Mouse (Mus musculus) embryo, embryonic 10.5 days (tissue): ENCODE data around the gene Aebp2.

Experiments
- DNase-seq: peaks from one replicate; pipeline ENCODE4 v3.0.0-alpha.2; 2015; ENCODE audit warnings: low spot score

The Aebp2 gene

DNA sequence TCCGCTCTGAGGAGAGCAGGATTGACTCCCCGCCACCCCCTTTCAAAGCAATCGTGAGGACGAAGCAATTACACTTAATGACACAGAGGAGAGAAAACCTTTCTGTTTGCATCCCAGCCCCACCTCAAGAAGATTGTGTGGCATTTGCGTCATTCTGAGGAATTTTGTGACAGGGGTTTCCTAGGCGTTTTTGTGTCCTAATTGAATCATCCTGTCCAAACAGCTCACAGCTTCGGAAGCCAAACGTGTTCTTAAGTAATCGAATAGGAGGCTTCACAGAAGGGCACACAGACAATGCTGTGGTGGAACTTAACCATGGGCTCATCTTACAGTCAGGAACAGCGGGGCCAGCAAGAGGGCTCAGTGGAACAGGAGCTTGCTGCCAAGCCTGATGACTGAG is 15.9 kb upstream of the Aebp2 start:
- peak; percentile 36 for DNase-seq

DNA sequence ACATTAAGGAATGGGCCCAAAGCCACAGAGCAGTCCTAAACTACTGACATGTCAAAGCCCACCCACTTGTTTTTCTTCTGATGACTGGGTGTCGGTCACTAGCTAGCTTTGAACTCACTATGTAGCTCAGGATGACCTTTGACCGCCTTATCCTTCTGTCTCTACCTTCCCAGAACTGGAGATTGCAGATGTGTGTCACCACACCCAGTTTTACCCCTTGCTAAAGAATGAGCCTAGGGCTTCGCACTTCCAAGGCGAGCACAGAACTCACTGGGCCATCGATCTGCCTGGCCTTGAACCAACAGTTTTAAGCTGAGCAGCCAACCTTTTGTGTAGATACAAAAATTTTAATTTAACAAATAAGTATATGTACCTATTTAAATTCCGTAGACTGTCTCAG is 13.8 kb upstream of the Aebp2 start:
- no peak for DNase-seq

DNA sequence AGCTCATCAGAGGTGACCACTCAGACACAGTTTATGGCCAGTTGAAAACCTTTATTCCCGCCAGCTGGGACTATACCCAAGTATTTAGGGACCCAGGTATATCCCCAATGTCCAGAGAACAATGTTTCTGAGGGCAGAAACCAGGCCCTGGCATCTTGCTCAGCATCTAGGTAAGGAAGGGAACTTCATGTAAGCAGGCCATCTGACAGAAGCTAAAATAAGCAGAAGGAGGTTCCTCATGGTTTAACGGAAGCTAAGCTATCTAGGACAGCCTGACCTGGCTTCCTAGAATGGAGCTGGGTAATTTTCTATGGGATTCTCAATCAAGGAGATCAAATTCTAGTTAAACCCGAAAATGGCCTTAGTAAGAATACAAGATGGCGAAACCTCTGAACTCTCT is 12.9 kb upstream of the Aebp2 start:
- no peak for DNase-seq

DNA sequence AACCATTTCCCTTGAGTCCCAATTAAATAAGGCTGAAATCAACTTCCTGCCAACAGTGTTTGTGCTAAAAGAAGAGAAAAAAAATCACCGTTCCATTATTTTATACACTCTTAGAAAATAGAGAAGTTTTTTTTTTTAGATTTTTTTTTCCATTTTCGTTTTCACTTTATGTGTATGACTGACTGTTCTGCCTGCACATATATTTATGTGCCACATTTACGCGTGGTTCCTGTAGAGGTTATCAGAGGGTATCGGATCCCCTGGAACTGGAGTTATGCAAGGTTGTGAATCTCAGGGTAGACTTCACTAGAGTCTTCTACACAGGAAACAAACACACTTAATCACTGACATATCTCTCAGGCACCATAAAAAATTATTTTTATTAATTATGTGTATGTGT is 12.3 kb upstream of the Aebp2 start:
- DNase-seq: no peak

- DNase-seq: no peak
Observed at GRCm38 (mm10) chr6:140611282-140611681, 11.2 kb upstream of the Aebp2 start.

DNA sequence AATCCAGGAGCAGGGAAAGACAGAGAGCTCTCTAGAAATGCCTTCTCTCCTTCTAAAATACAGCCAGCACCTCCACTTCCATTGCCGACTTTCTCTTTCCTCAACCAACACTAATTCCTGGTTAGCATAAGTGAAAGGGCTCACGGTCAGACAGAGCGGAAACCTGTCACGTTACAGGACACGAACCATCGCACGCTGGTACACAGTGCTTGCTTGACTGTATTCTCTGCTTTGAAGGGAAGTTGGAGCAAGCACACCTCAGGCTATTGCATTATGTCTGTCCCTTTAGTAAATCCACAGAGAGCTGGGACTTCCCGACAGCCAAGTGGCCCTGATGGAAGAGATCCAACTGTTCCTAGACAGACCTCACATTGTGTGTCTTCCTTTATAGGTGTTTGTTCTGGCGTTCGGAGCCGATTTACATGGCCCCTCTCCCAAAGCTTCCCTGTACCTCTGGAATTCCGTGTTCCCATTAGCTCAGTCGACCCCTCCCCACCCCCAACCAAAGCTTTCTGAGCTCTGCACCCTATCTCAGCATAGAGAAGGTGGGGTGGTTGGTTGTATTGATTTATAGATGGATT is 10.5 kb upstream of the Aebp2 start:
- no peak for DNase-seq

DNA sequence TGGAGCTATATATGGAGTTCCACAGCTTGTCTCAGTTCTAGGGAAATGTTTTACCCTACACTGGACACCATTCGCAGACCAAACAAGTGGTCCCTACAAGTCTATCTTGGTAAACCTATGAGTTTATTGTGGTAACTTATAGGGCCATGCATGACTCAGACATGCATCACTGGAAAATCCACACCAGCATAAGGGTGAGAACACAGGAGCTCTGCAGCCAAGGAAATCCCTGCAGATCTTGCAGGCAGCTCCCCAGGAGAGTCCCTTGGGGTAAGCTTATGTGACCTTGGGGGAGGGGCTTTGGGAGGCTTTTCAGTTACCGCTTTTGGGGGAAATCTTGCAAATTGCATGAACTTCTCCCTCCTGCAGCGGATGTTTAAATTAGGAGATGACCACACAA is 8.6 kb upstream of the Aebp2 start:
- DNase-seq: no peak

- DNase-seq: no peak
Observed at GRCm38 (mm10) chr6:140614711-140615110, 7.8 kb upstream of the Aebp2 start.

- no peak for DNase-seq
Observed at GRCm38 (mm10) chr6:140620531-140621349, 1.7 kb upstream of the Aebp2 start.

DNA sequence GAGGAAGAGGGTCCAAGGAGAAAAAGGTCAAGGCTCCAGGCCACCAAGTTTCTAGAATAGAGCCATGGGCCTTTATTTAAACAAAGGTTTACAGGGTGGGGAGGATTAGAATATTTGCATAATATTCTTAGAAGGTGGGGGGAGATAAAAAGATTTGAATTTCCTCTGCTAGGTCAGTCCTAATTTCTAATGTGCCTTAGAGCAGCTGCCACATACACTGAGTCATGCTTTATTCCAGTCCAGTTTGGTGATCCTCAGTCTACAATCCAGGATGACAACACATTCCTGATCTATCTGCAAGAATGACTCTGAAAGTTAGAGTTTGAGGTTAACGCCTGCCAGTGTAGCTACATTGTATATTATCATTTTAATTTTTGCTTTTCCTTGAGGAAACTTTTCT is 841 bp upstream of the Aebp2 start:
- no peak for DNase-seq

DNA sequence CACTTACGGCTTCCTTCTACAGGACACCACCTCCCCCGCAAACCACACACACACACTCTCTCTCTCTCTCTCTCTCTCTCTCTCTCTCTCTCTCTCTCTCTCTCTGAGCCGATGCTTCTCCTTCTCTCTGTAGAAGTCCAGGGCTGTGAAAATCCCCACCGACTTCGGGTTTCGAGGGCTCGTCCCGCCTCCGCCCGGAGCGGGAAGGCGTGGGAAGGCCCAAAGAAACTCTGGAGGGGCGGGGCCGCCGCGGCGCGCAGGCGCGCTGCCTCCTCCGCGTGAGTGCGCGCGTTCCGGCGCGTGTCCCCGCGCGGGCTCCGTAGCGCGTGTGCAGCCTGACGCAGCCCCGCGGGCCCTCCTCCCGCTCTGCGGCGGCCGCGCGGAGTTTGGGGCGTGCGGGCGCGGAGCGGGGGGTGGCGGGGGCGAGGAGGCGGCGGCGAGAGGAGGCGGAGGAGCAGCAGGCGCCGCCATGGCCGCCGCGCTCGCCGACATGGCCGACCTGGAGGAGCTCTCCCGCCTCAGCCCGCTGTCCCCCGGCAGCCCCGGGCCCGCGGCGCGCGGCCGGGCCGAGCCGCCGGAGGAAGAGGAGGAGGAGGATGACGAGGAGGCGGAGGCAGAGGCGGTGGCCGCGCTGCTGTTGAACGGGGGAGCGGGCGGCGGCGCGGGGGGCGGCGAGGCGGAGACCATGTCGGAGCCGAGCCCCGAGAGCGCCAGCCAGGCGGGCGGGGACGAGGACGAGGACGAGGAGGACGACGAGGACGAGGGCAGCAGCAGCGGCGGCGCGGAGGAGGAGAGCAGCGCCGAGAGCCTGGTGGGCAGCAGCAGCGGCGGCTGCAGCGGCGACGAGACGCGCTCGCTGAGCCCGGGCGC is 998 bp downstream of the Aebp2 start:
- peak; percentile 91 for DNase-seq

DNA sequence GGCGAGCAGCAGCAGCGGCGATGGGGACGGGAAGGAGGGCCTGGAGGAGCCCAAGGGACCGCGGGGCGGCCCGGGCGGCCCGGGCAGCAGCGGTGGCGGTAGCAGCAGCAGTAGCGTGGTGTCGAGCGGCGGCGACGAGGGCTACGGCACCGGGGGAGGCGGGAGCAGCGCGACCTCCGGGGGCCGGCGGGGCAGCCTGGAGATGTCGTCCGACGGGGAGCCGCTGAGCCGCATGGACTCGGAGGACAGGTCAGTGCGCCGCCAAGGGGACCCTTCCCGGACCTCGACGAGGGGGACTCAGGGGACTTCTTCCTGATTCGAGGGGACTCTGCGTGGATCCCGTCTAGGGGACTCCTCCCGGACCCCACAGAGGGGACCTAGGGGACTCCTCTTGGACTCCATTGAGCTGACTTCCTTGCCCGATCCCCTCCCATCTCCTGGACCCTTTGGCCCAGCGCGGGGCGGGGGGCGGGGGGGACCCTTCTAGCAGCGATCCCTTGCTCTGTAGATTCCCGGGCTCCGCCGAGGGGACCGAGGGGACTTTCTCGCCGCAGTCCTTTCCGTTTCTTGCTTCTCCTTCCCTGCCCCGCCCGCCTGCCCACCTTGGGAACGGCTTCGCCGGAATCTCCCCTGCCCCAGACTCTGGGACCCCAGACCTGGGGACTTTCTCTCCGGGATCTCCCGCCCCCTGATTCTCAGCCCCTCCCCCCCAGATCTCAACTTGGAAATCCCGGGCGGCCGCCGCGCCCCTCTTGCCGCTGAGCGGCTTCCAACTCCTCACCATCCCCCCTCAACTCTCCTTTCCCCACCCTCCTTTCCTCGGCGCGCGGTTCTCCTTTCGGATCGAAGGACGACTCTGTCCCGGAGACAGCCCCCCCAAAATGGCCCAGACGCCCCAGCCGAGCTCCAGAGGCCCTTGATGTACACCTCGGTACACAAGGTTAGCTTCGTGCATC is 1.9 kb downstream of the Aebp2 start:
- peak; percentile 67 for DNase-seq

- DNase-seq: no peak
Observed at GRCm38 (mm10) chr6:140629176-140629859, 6.9 kb downstream of the Aebp2 start.

DNA sequence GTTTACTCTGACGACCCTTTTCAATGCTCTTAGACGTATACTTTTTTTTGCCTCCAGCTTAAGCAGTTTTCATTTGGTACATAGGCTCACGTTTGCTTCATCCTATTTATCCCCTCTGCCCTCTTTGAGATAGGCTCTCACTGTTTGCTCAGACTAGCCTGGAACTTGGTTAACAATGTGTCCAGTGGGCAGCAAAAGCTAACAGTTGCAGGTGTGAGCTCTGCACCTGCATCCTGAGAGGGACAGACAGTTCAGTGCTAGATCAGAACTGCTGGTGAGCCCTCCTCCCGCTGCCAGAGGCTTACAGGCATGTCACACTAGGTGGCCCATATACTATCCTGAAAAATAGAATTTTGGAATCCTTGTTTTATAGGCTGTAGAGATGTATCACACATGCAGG is 7.8 kb downstream of the Aebp2 start:
- DNase-seq: no peak

DNA sequence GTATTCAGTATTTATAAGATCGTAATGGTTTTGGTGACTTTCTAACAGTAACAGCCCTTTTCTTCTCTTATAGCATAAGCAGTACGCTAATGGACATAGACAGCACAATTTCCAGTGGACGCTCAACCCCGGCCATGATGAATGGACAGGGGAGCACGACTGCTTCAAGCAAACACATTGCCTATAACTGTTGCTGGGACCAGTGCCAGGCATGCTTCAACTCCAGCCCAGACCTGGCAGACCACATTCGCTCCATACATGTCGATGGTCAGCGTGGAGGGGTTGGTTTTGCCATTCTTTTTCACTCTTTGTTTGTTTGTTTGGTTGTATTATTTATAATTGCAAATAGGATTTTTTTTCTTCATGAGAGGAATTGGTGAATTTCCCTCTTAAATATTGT is 11.2 kb downstream of the Aebp2 start:
- DNase-seq: no peak

DNA sequence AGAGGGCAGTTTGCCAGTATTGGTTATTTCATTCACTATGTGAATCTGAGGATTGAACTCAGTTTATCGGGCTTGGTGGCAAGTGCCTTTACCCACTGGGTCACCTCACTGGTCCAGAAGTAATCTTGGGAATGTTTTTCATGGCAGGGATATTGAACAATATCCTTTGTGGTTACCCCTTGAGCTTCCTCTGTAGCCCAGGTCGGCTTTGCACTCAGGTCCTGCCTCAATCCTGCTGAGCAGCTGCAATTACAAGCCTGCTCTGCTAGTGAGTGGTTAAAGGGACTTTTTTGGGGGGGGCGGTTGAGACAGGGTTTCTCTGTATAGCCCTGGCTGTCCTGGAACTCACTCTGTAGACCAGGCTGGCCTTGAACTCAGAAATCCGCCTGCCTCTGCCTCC is 13.8 kb downstream of the Aebp2 start:
- DNase-seq: no peak

GRCm38 (mm10) chr6:140642010-140642409 is 19.5 kb downstream of the Aebp2 start:
- no peak for DNase-seq

DNA sequence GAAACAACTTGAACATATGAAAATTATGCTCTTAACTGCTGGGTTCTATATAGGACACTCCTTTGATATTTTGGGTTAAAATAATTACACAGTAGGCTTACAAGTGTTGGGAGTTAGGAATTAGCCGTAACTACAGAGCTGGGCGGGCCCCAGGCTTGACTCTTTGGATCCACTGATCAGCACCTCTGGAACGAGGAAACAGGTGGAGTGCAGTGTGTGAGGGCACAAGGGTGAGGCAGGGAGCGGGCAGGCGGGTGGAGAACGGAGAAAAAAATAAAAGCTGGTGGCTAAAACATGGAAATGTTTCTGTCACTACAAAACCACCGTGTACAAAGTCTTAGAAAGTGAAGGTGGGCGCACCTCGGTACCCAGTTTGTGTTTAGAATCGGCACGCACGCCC is 20.2 kb downstream of the Aebp2 start:
- DNase-seq: no peak

DNA sequence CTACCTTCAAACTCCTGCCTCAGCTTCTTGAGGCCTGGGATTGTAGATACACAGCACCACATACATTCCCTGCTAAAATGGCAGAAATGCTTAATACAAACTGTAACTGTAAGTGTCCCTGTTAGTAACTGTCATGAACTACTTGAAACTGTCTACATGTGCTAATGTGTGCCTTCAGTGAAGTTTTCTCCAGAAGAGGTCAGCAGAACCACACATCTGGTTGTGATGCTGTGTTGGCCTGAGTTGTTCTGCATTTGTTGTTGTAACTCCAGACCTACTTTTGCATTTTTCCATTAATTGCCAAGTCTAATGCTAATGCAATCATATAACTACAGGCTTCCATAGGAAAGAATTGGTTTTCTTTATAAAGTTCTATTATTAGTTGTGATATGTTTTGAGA is 23.5 kb downstream of the Aebp2 start:
- DNase-seq: no peak

GRCm38 (mm10) chr6:140646892-140647291 is 24.4 kb downstream of the Aebp2 start:
- no peak for DNase-seq

DNA sequence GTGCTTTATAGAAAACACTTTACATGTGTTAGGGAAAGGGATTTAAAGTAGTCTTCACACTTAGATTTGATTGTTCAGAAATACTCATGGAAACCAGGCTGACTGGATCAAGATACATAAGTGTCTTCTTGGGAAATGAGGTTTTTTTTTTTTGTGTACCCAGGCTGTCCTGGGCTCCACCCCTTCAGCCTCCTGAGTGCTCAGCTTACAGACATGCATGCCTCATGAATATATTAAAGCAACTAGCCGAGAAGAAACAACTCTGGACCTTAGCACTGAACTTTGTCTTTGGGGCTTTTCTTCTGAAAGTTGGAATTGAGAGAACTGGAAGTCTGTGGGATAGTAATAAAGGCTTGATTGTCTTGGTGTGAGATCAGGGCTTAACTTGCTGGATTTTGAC is 27.3 kb downstream of the Aebp2 start:
- DNase-seq: no peak
